Mouse (Mus musculus) limb, embryonic 13.5 days (tissue): ENCODE measurements at regions not wholly inside any gene's neighbourhood (a gene's known extent, or its start where the extent isn't known, plus 50 kb on each side); places are given as distances from the start of the nearest gene placed in this dataset.

Experiments
- ATAC-seq: fragments of 200-750 bp; cut with Nextera tagmentation; 2 replicates; pipeline ENCODE4 v1.8.0; 2017; ENCODE audit warnings: low read depth, moderate number of reproducible peaks, moderate TSS enrichment; ENCODE audit not compliant: low FRiP score
- H3K27ac ChIP-seq: fragments of 300-500 bp; sonication (generic); 2 replicates; pipeline ENCODE4 v1.5.1; 2015; ENCODE audit warnings: inconsistent platforms, mild to moderate bottlenecking, moderate library complexity
- H3K27me3 ChIP-seq: fragments of 300-500 bp; sonication (generic); 2 replicates; pipeline ENCODE4 v1.6.1; 2015; ENCODE audit warnings: mild to moderate bottlenecking, inconsistent platforms
- H3K36me3 ChIP-seq: fragments of 300-500 bp; sonication (generic); 2 replicates; pipeline ENCODE4 v1.6.1; 2015; ENCODE audit warnings: inconsistent platforms, mild to moderate bottlenecking, moderate library complexity
- H3K4me1 ChIP-seq: fragments of 300-500 bp; sonication (generic); 2 replicates; pipeline ENCODE4 v1.6.1; 2015; ENCODE audit warnings: inconsistent platforms
- H3K4me2 ChIP-seq: fragments of 300-500 bp; sonication (generic); replicated peaks from 2 replicates; pipeline ENCODE4 v1.6.1; 2015; ENCODE audit warnings: inconsistent platforms, mild to moderate bottlenecking, moderate library complexity
- H3K4me3 ChIP-seq: fragments of 300-500 bp; sonication (generic); 2 replicates; pipeline ENCODE4 v1.5.1; 2015; ENCODE audit warnings: moderate library complexity, mild to moderate bottlenecking, inconsistent platforms
- H3K9ac ChIP-seq: fragments of 300-500 bp; sonication (generic); 2 replicates; pipeline ENCODE4 v1.6.1; 2015; ENCODE audit warnings: mild to moderate bottlenecking, inconsistent platforms
- H3K9me3 ChIP-seq: fragments of 300-500 bp; sonication (generic); 2 replicates; pipeline ENCODE4 v1.6.1; 2016; ENCODE audit warnings: inconsistent platforms
- WGBS: fragments of 180-500 bp; shearing (Covaris S2); methylation state at CpG from one replicate; pipeline ENCODE4 v1.1.7; 2015; 5-methylcytosine and 5-hydroxymethylcytosine counted together

DNA sequence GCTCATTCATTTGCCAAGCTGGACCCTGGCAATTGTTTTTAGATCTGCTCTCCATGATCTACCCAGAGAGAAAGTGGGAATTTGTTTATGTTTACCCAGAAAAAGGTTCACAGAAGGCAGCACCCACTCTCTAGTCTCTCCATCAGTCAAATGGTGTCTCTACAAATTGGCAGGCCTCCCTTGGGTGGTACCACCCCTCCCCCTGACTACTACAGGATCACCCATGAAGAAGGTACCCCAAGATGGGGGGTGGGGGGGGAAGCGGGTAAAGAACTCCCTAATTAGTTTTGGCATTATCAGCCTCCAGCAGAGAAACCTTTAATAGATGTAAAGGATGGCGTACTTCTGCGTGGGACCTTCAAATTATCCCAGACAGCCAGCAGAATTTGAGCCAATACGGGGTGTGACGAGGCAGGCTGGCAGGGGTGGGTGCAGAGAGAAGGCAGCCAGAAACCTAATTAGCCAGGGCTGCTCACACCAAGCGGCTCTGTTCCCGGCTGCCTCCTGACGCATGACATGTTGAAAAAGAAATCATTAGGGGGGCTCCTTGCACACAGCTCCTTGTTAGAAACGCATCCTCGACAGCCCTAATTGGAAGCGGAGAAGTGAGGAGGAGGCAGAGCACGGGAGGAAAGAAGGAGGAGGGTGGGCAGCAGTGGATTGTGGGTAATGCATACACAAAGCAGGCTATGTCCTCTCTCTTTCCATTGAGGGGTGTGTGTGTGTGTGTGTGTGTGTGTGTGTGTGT, 220.7 kb downstream of the Suds3 start:
- H3K27ac ChIP-seq: no peak overlapping the region
- no peak for ATAC-seq
- peak overlapping the region; percentile 19; the same call in 1 of the 2 replicates for H3K4me2 ChIP-seq
- 54% methylated on average over 12 of the region's 12 CpGs for WGBS
- no peak overlapping the region for H3K9ac ChIP-seq
- H3K9me3 ChIP-seq: no peaks in the 10 kb centered on the region
- no peaks in the 10 kb centered on the region for H3K27me3 ChIP-seq
- H3K36me3 ChIP-seq: no peaks in the 10 kb centered on the region
- H3K4me3 ChIP-seq: no peak overlapping the region
- no peaks in the 10 kb centered on the region for H3K4me1 ChIP-seq

DNA sequence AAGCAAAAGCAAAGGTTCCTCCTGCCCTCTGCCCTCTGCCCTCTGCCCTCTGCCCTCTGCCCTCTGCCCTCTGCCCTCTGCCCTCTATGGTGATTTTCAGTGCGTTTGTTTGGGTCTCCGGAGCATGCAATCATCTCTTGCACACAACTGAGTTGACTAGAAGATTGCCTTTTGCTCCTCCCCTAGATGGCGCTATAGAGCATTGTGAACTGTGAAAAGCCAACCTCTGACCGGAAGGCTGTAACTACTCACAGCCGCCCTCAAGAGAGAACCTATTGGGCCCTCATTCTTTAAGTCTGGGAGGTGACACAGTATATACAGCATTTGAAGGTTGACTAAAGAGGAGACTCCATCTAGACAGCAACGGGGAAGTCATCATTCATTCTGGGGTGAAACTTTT, 221.3 kb downstream of the Suds3 start:
- WGBS: 79% methylated on average over 6 of the region's 6 CpGs
- H3K4me2 ChIP-seq: no peak overlapping the region
- no peaks in the 10 kb centered on the region for H3K4me1 ChIP-seq
- H3K9me3 ChIP-seq: no peaks in the 10 kb centered on the region
- H3K36me3 ChIP-seq: no peaks in the 10 kb centered on the region
- no peak overlapping the region for H3K27ac ChIP-seq
- no peaks in the 10 kb centered on the region for H3K27me3 ChIP-seq
- H3K4me3 ChIP-seq: no peak overlapping the region
- ATAC-seq: no peak
- H3K9ac ChIP-seq: no peak overlapping the region

- 81% methylated on average over 13 of the region's 13 CpGs for WGBS
- Histone ChIP-seq H3K9ac (no peak overlapping the region), H3K4me1 (no peaks in the 10 kb centered on the region), H3K4me3 (no peak overlapping the region), H3K27ac (no peak overlapping the region), H3K27me3 (no peaks in the 10 kb centered on the region), H3K9me3 (no peaks in the 10 kb centered on the region), H3K36me3 (no peaks in the 10 kb centered on the region), H3K4me2 (no peak overlapping the region)
- no peak for ATAC-seq
These were observed 223.0 kb downstream of the Suds3 start for GRCm38 (mm10) chr5:116892877-116893276.

DNA sequence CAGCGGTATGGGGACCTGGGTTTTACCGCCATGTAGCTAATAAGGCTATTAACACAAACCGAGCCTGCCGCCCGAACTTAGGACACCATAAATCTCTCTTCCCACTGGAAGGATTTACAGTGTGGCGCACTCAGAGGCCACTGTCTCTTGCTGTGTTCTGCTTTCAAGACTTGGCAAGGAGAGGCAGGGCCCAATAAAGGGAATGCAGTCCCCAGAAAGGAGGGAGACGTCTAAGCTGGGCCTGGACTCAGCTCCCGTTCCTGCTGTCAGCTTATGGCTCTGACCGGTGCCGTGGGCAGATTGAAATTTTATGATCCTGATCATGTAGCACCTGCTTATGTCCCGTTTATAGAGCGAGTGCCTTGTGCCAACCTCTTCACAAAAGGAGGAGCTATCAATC, 226.7 kb downstream of the Suds3 start:
- Histone ChIP-seq H3K9me3 (0 out of 2 replicates have a peak, but pooled peaks cover 4% of the 10 kb centered on the region), H3K4me1 (no peaks in the 10 kb centered on the region), H3K9ac (no peak overlapping the region), H3K36me3 (no peaks in the 10 kb centered on the region), H3K4me3 (no peak overlapping the region), H3K4me2 (no peak overlapping the region), H3K27me3 (no peaks in the 10 kb centered on the region), H3K27ac (no peak overlapping the region)
- ATAC-seq: no peak
- 30% methylated on average over 12 of the region's 12 CpGs for WGBS

DNA sequence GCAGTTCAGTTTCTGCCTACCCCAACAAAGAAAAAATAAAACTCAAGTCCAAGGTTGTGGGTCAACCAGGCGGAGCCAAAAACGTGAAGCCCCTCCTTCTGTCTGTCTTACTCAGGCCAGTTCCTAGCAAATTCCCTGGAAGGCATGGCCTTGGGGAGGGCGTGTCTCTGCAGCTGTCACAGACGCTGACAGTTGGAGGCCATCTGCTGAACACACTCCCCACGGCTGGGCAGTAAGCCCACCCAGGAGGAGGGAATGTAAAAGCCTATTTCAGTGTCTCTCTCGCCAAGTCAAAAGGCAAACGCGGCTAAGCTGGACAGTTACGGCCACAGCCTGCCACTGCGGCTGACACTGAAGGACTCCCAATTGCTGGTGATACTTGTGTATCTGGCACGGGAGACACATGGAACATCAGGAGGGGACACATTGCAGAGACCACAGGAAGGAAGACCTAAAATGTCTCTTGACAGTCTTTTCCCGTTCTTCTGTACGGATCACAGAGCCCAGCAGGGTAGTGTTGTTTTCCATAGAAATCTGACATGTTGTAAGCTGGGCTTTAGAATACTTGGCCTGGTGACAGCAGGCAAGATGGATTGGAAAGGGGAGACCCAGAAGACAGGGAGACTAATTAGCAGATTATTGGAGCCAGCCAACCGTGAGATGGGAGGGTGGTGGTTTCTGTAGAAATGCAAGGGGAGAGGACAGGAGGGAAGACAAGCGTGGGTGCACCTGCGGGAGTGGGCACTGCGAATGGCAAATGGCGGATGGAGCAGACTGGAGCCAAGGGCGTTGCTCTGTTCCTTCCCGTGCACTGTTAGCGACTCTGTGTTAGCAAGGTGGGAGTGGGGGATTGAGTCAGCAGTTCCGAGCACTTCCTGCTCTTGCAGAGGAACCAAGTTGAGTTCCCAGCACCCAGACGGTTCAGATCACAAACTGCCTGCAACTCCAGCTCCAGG, 229.5 kb downstream of the Suds3 start:
- Histone ChIP-seq H3K4me3 (no peak overlapping the region), H3K27ac (no peak overlapping the region), H3K4me1 (no peaks in the 10 kb centered on the region), H3K36me3 (no peaks in the 10 kb centered on the region), H3K9ac (no peak overlapping the region), H3K4me2 (no peak overlapping the region), H3K9me3 (0 out of 2 replicates have a peak, but pooled peaks cover 4% of the 10 kb centered on the region), H3K27me3 (no peaks in the 10 kb centered on the region)
- WGBS: 66% methylated on average over 23 of the region's 23 CpGs
- ATAC-seq: no peak

GRCm38 (mm10) chr5:116879761-116880160, 236.2 kb downstream of the Suds3 start:
- no peaks in the 10 kb centered on the region for H3K4me1 ChIP-seq
- no peaks in the 10 kb centered on the region for H3K36me3 ChIP-seq
- no peak overlapping the region for H3K9ac ChIP-seq
- H3K4me3 ChIP-seq: no peak overlapping the region
- WGBS: 76% methylated on average over 2 of the region's 2 CpGs
- no peaks in the 10 kb centered on the region for H3K27me3 ChIP-seq
- H3K4me2 ChIP-seq: no peak overlapping the region
- ATAC-seq: no peak
- H3K27ac ChIP-seq: no peak overlapping the region
- 0 out of 2 replicates have a peak, but pooled peaks cover 3% of the 10 kb centered on the region for H3K9me3 ChIP-seq

- Histone ChIP-seq H3K9me3 (no peaks in the 10 kb centered on the region), H3K4me2 (no peak overlapping the region), H3K4me3 (no peak overlapping the region), H3K36me3 (no peaks in the 10 kb centered on the region), H3K4me1 (no peaks in the 10 kb centered on the region), H3K27ac (no peak overlapping the region), H3K27me3 (no peaks in the 10 kb centered on the region), H3K9ac (no peak overlapping the region)
- ATAC-seq: no peak
- WGBS: 85% methylated on average over 2 of the region's 2 CpGs
These were observed 241.0 kb downstream of the Suds3 start for GRCm38 (mm10) chr5:116874941-116875340.

GRCm38 (mm10) chr5:116868115-116868514, 247.8 kb downstream of the Suds3 start:
- Histone ChIP-seq H3K4me1 (no peaks in the 10 kb centered on the region), H3K9ac (no peak overlapping the region), H3K4me2 (no peak overlapping the region), H3K27me3 (no peaks in the 10 kb centered on the region), H3K9me3 (peaks cover 15% of the 10 kb centered on the region), H3K27ac (no peak overlapping the region), H3K36me3 (no peaks in the 10 kb centered on the region), H3K4me3 (no peak overlapping the region)
- WGBS: 82% methylated on average over 5 of the region's 5 CpGs
- ATAC-seq: no peak

- ATAC-seq: no peak
- Histone ChIP-seq H3K9ac (no peak overlapping the region), H3K36me3 (no peaks in the 10 kb centered on the region), H3K4me2 (no peak overlapping the region), H3K4me1 (no peaks in the 10 kb centered on the region), H3K9me3 (peaks cover 17% of the 10 kb centered on the region), H3K4me3 (no peak overlapping the region), H3K27ac (no peak overlapping the region), H3K27me3 (no peaks in the 10 kb centered on the region)
- WGBS: 90% methylated on average over 11 of the region's 11 CpGs
These were observed 251.6 kb downstream of the Suds3 start for GRCm38 (mm10) chr5:116864275-116864674.

DNA sequence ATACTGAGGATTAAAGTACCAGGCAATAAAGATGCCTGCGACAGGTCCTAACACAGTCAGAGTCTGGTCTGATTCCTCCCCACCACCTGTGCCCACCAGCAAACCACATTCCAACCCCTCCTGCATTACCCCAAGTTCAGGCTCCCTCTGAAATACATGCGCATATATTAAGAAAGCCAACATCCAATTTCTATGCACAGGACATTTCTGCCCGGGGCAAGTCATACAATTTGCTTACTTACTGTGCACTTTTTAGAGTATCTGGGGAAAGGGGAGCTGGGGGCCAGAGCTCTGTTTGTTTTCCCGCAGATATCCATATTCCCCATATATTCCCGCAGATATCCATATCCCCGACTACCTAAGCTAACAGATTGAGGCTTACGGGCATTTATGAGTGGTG, 261.1 kb upstream of the Srrm4 start:
- H3K27me3 ChIP-seq: no peaks in the 10 kb centered on the region
- 81% methylated on average over 7 of the region's 7 CpGs for WGBS
- no peaks in the 10 kb centered on the region for H3K4me1 ChIP-seq
- H3K36me3 ChIP-seq: no peaks in the 10 kb centered on the region
- no peak overlapping the region for H3K4me2 ChIP-seq
- H3K27ac ChIP-seq: no peak overlapping the region
- H3K4me3 ChIP-seq: no peak overlapping the region
- ATAC-seq: no peak
- no peak overlapping the region for H3K9ac ChIP-seq
- H3K9me3 ChIP-seq: no peaks in the 10 kb centered on the region

DNA sequence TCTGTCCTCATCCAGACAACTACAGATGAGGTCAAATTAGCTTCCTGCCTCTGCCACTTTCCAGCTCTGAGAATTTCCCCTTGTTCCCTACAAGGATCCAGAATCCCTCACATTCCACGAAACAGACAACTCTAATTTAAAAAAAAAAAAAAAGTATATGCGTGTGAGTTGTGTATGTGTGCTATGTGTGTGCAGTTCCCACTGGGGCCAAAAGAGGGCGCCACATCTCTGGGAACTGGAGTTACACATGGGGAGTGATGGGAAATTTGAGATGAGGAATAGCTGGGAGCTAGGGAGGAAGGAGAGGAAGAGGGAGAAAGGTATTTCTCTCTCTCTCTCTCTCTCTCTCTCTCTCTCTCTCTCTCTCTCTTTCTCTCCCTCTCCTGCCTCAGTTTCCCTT, 240.3 kb upstream of the Srrm4 start:
- Histone ChIP-seq H3K9ac (no peak overlapping the region), H3K27ac (no peak overlapping the region), H3K4me2 (no peak overlapping the region), H3K9me3 (peaks cover 4% of the 10 kb centered on the region), H3K4me1 (no peaks in the 10 kb centered on the region), H3K4me3 (no peak overlapping the region), H3K27me3 (no peaks in the 10 kb centered on the region), H3K36me3 (no peaks in the 10 kb centered on the region)
- WGBS: 76% methylated on average over 3 of the region's 3 CpGs
- no peak for ATAC-seq

GRCm38 (mm10) chr5:116829771-116830170, 238.2 kb upstream of the Srrm4 start:
- WGBS: 14% methylated on average over 11 of the region's 11 CpGs
- H3K27me3 ChIP-seq: no peaks in the 10 kb centered on the region
- H3K4me2 ChIP-seq: no peak overlapping the region
- peaks cover 4% of the 10 kb centered on the region for H3K9me3 ChIP-seq
- no peaks in the 10 kb centered on the region for H3K36me3 ChIP-seq
- no peak overlapping the region for H3K27ac ChIP-seq
- H3K4me3 ChIP-seq: no peak overlapping the region
- no peak for ATAC-seq
- no peaks in the 10 kb centered on the region for H3K4me1 ChIP-seq
- H3K9ac ChIP-seq: no peak overlapping the region
